Mouse (Mus musculus): ENCODE measurements around the gene Ncor2.

GRCm38 (mm10) chr5:125069426-125069825, 109.6 kb downstream of the Ncor2 start:
- TF ChIP-seq CTCF (IDR thresholded peaks at IDR 0.05; ENCODE audit: low read depth, low read length) (no peak), POLR2A (IDR thresholded peaks at IDR 0.05; ENCODE audit: extremely low read depth, insufficient read depth, low read length) (no peak)
